Mouse (Mus musculus) CH12.LX (cell line): ENCODE results near the gene Fars2. TPM values are rescaled to one million over a fixed set of nuclear protein-coding genes. Genes with fewer than 3 reads are reported as not detected.

Source experiments
- DNase-seq: peaks from one replicate; pipeline ENCODE4 v3.0.0-alpha.2; 2013; ENCODE audit errors: extremely low read depth
- H3K27ac ChIP-seq: 2 replicates; pipeline ENCODE4 v1.5.1; 2012; ENCODE audit warnings: low read depth, mild to moderate bottlenecking, control low read depth, moderate library complexity; ENCODE audit not compliant: insufficient read depth
- H3K27me3 ChIP-seq: replicated peaks from 2 replicates; pipeline ENCODE3; 2012; ENCODE audit warnings: inconsistent platforms
- H3K36me3 ChIP-seq, 2 experiments: replicated peaks in 1 of 2; 2 replicates each; pipeline versions ENCODE3 to v1.6.1; 2012; ENCODE audit warnings: inconsistent platforms in 1 of 2, low read length in 1 of 2, mild to moderate bottlenecking in 1 of 2, mixed read lengths in 1 of 2, moderate library complexity in 1 of 2; ENCODE audit not compliant: control insufficient read depth in 1 of 2, insufficient read depth in 1 of 2
- H3K4me1 ChIP-seq, 2 experiments: 2 replicates each; pipeline ENCODE4 v1.6.1; 2012; ENCODE audit warnings: inconsistent platforms in 1 of 2, moderate library complexity in 1 of 2; ENCODE audit not compliant: insufficient read depth in 2 of 2, control insufficient read depth in 1 of 2
- H3K4me2 ChIP-seq: 2 replicates; pipeline ENCODE4 v1.6.1; 2012; ENCODE audit warnings: low read depth, mild to moderate bottlenecking, control low read depth; ENCODE audit not compliant: poor library complexity, insufficient read depth, severe bottlenecking
- H3K4me3 ChIP-seq, 3 experiments: fragments of 150-350 bp in 1 of 3; sonication (generic) in 1 of 3; replicated peaks in 1 of 3; 2 replicates each; pipeline versions ENCODE3 to v1.5.1; 2011 to 2012; ENCODE audit warnings: low read depth in 2 of 3, low read length in 2 of 3, mild to moderate bottlenecking in 2 of 3, moderate library complexity in 2 of 3, control low read depth in 1 of 3, improper control_type of control experiment in 1 of 3, inconsistent platforms in 1 of 3, mixed read lengths in 1 of 3; ENCODE audit not compliant: poor library complexity in 1 of 3
- H3K79me2 ChIP-seq: replicated peaks from 2 replicates; pipeline ENCODE4 v1.6.1; 2012; ENCODE audit warnings: mild to moderate bottlenecking, moderate library complexity; ENCODE audit not compliant: control insufficient read depth, poor library complexity, insufficient read depth, severe bottlenecking; ENCODE audit errors: extremely low read depth
- H3K9ac ChIP-seq: 2 replicates; pipeline ENCODE4 v1.6.1; 2012; ENCODE audit warnings: low read depth, mild to moderate bottlenecking, control low read depth, moderate library complexity; ENCODE audit not compliant: insufficient read depth
- H3K9me3 ChIP-seq: replicated peaks from 2 replicates; pipeline ENCODE3; 2012; ENCODE audit warnings: low read length, inconsistent platforms, mixed read lengths
- BHLHE40 ChIP-seq: IDR thresholded peaks from 2 replicates; pipeline ENCODE4 v1.6.1; 2011; ENCODE audit warnings: mild to moderate bottlenecking, low read depth, low read length, improper control_type of control experiment
- CHD1 ChIP-seq: IDR thresholded peaks from 2 replicates; pipeline ENCODE4 v1.6.1; 2012; ENCODE audit warnings: low read depth, low read length, improper control_type of control experiment, inconsistent platforms
- CHD2 ChIP-seq: IDR thresholded peaks from 2 replicates; pipeline ENCODE4 v1.6.1; 2011; ENCODE audit warnings: low read length, improper control_type of control experiment
- EP300 ChIP-seq: IDR thresholded peaks from 2 replicates; pipeline ENCODE4 v1.6.1; 2011; ENCODE audit warnings: low read length, improper control_type of control experiment
- ETS1 ChIP-seq: conservative IDR thresholded peaks from 2 replicates; pipeline ENCODE4 v1.6.1; 2012; ENCODE audit warnings: low read depth, mild to moderate bottlenecking, inconsistent platforms, low read length, improper control_type of control experiment, moderate library complexity
- GABPA ChIP-seq: IDR thresholded peaks from 2 replicates; pipeline ENCODE4 v1.6.1; 2012; ENCODE audit warnings: low read depth, low read length, improper control_type of control experiment, inconsistent platforms; ENCODE audit not compliant: insufficient replicate concordance
- HCFC1 ChIP-seq: IDR thresholded peaks from 2 replicates; pipeline ENCODE4 v1.6.1; 2012; ENCODE audit warnings: low read depth, mild to moderate bottlenecking, inconsistent platforms, low read length, improper control_type of control experiment
- MAFK ChIP-seq: IDR thresholded peaks from 2 replicates; pipeline ENCODE4 v1.6.1; 2011; ENCODE audit warnings: low read length, improper control_type of control experiment; ENCODE audit not compliant: insufficient replicate concordance
- MAX ChIP-seq: IDR thresholded peaks from 2 replicates; pipeline ENCODE4 v1.6.1; 2011; ENCODE audit warnings: low read length, improper control_type of control experiment
- MAZ ChIP-seq: IDR thresholded peaks from 2 replicates; pipeline ENCODE4 v1.6.1; 2012; ENCODE audit warnings: low read depth, mild to moderate bottlenecking, inconsistent platforms, low read length, improper control_type of control experiment, moderate library complexity
- MXI1 ChIP-seq: IDR thresholded peaks from 2 replicates; pipeline ENCODE4 v1.6.1; 2011; ENCODE audit warnings: mild to moderate bottlenecking, low read depth, low read length, improper control_type of control experiment
- PAX5 ChIP-seq: IDR thresholded peaks from 2 replicates; pipeline ENCODE4 v1.6.1; 2012; ENCODE audit warnings: low read length, inconsistent platforms, mixed read lengths
- RCOR1 ChIP-seq: conservative IDR thresholded peaks from 2 replicates; pipeline ENCODE4 v1.6.1; 2012; ENCODE audit warnings: low read depth, mild to moderate bottlenecking, inconsistent platforms, low read length, improper control_type of control experiment
- SMC3 ChIP-seq: IDR thresholded peaks from 2 replicates; pipeline ENCODE4 v1.6.1; 2011; ENCODE audit warnings: low read depth, low read length, improper control_type of control experiment
- TBP ChIP-seq: conservative IDR thresholded peaks from 2 replicates; pipeline ENCODE4 v1.6.1; 2011; ENCODE audit warnings: low read depth, low read length, improper control_type of control experiment
- USF1 ChIP-seq: IDR thresholded peaks from 2 replicates; pipeline ENCODE4 v1.6.1; 2014; ENCODE audit warnings: low read depth, mild to moderate bottlenecking, inconsistent platforms, low read length, improper control_type of control experiment
- ZMIZ1 ChIP-seq: IDR thresholded peaks from 2 replicates; pipeline ENCODE4 v1.6.1; 2012; ENCODE audit warnings: low read depth, mild to moderate bottlenecking, inconsistent platforms, low read length, improper control_type of control experiment
- ZNF384 ChIP-seq: IDR thresholded peaks from 2 replicates; pipeline ENCODE4 v1.6.1; 2012; ENCODE audit warnings: low read depth, low read length, improper control_type of control experiment, inconsistent platforms
- dilution Hi-C: fragments of 300-500 bp; cut with MboI; formaldehyde crosslinking; loops from 2 replicates; pipeline ENCODE4 v1.14.3; 2020; ENCODE audit warnings: low sequenced_read_pairs; ENCODE audit not compliant: extremely low pct_unique_long_range_greater_than_20kb, extremely low pct_ligation_motif_present
- in situ Hi-C: fragments of 300-500 bp; cut with MboI; formaldehyde crosslinking; loops from 3 replicates; pipeline ENCODE4 v1.14.3; 2019; ENCODE audit warnings: low sequenced_read_pairs, low pct_ligation_motif_present, low pct_unique_long_range_greater_than_20kb, mixed read lengths
- polyA plus RNA-seq: library from polyadenylated mRNA; unstranded; fragments of >175 nt; gene quantifications from 2 replicates; pipeline ENCODE4 v1.2.1, GENCODE M21; 2012; ENCODE audit warnings: low read depth; ENCODE audit not compliant: insufficient read length
- total RNA-seq, 2 experiments: library from RNA; depleted of rRNA; stranded (reverse); fragments of 300-350 nt in 1 of 2; fragments of >200 nt in 1 of 2; gene quantifications; 2 replicates each; pipeline ENCODE4 v1.2.3; 2012 to 2014

Gene Fars2
- total and polyA plus RNA-seq, 3 experiments, result 30.2 to 47.7 (median 46.4) TPM

- H3K36me3 ChIP-seq, result no peaks in the 10 kb centered on the region
- H3K27ac ChIP-seq, result no peak overlapping the region
- no peak overlapping the region for H3K4me3 ChIP-seq
- no peak overlapping the region for H3K4me2 ChIP-seq
- TF ChIP-seq CHD2 (no peak), EP300 (no peak), MXI1 (no peak), SMC3 (no peak), ZNF384 (no peak), BHLHE40 (no peak), PAX5 (no peak), GABPA (no peak), RCOR1 (no peak), ETS1 (no peak), CHD1 (no peak), MAX (no peak), HCFC1 (no peak), TBP (no peak)
- DNase-seq, result no peak
- H3K9me3 ChIP-seq, result no peaks in the 10 kb centered on the region
- H3K27me3 ChIP-seq, result no peaks in the 10 kb centered on the region
- no peaks in the 10 kb centered on the region for H3K4me1 ChIP-seq
- H3K9ac ChIP-seq, result no peak overlapping the region
- H3K79me2 ChIP-seq, result no peaks in the 10 kb centered on the region
- dilution Hi-C loops (no loop called here), in situ Hi-C loops (no loop called here)
Observed at GRCm38 (mm10) chr13:36582406-36583070, 465.3 kb downstream of the Fars2 start.

DNA sequence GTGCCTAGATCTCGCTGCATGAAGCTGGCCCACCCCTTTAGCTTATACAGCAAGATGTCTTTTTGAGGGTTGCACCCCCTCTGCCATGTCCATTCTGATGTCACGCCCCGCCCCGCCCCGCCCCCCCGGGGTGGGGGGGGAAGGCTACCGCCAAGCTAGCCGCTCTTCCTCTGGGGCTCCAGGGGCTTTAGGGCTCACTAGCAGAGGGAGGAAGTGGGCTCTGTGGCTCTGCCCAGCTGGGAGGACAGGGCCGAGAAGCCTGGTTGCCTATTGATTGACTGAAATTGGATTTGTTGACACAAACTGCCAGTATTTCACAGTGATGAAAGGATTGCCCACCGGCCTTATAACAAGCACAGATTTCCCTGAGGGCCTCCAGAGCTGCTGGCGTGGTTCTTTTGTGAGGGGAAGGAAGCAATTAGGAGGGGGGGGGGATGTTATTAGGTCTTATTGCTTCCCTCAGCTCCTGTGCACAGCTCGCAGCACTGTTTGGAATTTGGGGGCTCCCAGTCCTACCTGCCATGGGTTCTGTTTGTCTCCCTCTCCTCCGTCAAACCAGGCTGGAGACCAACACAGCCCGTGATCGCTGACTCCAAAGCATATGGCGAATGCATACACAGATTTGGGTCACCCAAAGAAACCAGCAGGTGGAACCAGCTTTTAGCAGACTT is 466.4 kb downstream of the Fars2 start:
- TF ChIP-seq USF1, result no peak
- TF ChIP-seq CHD2, result no peak
- TF ChIP-seq MAZ, result no peak
- TF ChIP-seq HCFC1, result no peak
- no peak for TF ChIP-seq MAFK
- no peak for TF ChIP-seq ZMIZ1
- Histone ChIP-seq H3K9ac (no peak overlapping the region), H3K79me2 (no peaks in the 10 kb centered on the region), H3K36me3 (no peaks in the 10 kb centered on the region), H3K27me3 (no peaks in the 10 kb centered on the region), H3K9me3 (no peaks in the 10 kb centered on the region), H3K27ac (no peak overlapping the region), H3K4me2 (no peak overlapping the region), H3K4me1 (no peaks in the 10 kb centered on the region), H3K4me3 (no peak overlapping the region)
- in situ Hi-C loops, result no loop called here
- dilution Hi-C loops, result no loop called here
- DNase-seq, result no peak
